Mouse (Mus musculus) adrenal gland, adult (tissue): ENCODE measurements around the gene Rhbdd2.

ENCODE experiments used
- DNase-seq, 2 experiments: peaks; one replicate each; pipeline ENCODE4 v3.0.0; 2022 to 2023; ENCODE audit warnings: low spot score in 1 of 2; ENCODE audit not compliant: inconsistent age in 2 of 2

Gene Rhbdd2

GRCm38 (mm10) chr5:135643869-135644268 lies 11.5 kb downstream of the Rhbdd2 start:
- DNase-seq: peak; percentile 29 to 56

DNA sequence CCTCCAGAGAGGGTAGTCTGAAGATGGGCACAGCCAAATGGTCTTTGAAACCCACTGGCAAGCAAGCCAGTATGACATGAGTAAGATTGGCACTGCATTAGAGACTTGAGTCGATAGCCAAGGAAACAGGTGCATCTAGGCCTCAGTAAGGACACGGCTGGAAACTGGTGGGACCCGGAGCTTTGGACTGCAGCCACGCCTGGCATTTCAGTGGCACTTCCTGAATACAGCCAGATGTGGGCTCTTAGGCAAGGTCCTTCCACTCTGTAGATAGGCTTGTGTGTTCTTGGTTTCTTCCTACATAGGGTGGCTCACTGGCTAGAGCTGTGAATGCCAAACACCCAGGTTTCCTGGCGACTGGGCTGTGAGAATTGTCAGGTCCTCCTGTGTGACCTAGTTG lies 12.9 kb downstream of the Rhbdd2 start:
- no peak for DNase-seq

DNA sequence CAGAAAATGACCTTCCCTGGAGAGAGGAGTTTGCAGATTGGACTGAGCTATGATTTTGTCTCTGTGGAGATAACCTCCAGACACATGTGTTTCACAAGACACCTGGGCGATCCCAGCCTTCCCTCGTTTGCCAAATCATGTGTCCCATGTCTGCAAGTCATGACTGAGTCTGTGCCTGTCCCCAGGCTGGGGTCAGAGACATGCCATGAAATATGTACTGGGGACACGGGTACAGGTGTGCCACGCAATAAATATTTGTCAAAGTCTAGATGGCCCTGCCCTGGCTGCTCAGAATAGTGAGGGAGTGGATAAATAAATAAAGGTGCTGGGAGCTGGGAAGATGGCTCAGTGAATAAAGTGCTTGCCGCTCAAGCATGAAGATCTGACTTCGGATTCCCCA lies 13.6 kb downstream of the Rhbdd2 start:
- no peak for DNase-seq

DNA sequence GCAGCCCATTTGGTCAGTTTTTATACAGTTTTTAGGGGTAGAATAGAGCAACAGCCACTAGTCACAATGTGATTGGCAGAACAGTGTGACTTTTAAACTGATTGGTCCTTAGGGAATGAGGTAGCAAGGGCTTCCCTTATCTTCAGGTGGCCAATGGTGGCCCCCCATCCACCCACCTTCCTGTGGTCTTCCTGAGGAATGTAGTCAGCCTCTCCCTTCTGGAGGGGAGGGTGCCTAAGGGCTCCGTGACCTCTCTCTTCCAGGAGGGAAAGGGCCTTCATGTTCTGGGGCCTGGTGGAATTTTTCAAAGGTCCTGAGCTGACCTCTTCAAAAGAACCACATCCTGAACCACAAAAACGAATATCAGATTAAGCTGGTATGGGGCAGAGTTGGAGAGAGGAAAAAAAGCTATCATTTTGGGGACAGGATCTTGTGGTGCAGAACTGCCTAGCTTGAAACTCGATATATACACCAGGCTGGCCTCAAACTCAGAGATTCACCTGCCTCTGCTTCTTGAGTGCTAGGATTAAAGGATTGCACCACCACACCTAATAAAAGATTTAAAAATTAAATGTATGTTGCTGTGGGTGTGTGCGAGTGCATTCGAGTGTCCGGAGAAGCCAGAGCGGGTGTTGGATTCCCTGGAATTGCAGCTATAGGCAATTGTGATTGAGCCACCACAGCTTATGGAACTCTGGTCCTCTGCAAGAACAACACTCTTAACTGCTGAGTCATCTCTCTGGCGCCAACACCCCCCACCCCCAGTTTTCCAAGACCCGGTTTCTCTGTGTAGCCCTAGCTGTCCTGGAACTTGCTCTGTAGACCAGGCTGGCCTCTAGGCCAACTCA lies 16.3 kb downstream of the Rhbdd2 start:
- no peak for DNase-seq

GRCm38 (mm10) chr5:135649309-135649633 lies 16.9 kb downstream of the Rhbdd2 start:
- no peak for DNase-seq

- DNase-seq: no peak
These were observed 19.1 kb downstream of the Rhbdd2 start for GRCm38 (mm10) chr5:135651536-135651935.

DNA sequence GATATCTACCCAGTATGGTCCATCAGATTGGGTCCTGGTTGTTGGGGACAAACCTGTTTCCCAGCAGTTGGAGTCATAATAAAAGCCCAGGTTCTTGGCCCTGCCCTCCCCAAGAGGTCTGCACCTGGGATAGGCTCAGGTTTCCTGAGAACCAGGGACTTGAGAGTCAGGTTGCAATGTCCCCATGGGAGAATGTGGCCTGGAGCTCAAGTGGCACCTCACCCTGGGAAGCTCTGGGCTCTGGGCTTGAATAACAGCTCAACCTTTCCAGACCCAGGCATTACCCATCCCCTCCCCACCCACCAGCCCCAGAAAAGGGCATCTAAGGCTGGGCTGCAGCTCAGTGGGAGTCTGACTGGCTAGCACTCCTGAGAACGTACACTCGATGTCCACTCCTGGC lies 20.8 kb downstream of the Rhbdd2 start:
- no peak for DNase-seq

DNA sequence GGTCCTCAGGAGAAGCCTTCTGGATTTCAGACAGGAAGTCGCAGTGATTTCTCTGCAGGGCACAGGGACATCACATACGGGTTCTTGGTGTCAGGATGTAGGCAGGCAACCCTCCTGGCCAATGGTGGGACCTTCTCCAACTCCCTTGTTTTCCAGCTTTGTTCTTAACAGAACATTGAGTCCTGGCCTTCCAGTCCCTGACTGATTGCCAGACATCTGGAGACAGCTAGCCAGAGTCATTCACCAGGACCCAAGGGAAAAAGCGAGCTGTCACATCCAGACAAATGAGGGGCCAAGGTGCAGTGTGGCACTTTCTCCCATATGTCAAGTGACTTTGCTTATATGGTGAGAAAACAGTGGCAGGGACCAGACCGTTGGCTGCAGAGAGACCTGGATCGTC lies 23.6 kb downstream of the Rhbdd2 start:
- DNase-seq: no peak

DNA sequence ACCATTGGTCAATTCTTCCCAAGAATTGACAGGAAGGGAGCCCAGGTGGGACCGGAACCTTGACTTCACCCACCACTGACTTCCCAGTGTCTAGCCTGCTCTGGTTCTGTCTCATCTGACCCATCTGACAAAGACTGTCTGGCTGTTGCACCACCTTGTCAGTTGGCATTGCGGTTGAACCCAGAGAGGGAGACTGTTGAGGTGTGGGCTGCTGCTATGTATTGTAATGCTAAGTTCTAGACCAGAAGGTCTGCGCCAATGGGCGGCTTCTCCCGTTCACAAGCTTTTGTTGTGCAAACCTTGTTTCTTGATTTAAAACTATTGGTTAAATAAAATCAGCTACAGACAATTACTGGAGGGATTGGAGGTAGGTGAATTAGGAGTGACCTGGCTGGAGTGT lies 24.7 kb downstream of the Rhbdd2 start:
- DNase-seq: no peak

DNA sequence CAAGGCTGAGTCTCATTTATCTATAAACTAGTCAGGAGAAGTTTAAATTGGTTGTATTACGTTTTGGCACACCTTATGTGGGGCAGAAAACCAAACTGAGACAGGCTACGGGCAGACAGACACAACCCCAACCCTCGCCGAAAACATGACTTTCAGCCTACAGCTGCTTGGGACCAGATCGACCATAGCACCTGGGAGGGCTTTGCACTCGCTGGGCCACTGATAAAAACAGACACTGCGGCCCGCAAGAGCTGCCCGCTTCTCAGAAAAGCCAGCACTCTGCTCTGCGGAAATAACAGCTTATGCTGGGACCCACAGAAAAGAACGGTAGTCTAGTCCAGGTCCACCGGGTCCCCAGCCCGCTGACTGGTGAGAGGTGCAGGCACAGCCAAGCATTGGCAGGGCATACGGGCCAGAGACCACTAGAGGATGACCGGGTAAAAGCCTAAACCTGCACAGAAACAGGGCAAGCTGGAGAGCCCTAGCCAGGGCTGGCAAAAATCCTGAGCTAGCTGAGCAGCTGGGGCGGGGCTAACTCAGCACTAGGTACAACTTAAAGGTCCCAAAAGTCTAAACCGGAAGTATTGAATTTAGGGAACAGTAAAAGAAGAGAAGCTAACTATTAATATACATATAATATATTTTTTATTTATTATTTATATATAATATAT lies 25.4 kb downstream of the Rhbdd2 start:
- DNase-seq: no peak

GRCm38 (mm10) chr5:135659956-135660355 lies 27.5 kb downstream of the Rhbdd2 start:
- no peak for DNase-seq

- DNase-seq: no peak
These were observed 28.1 kb downstream of the Rhbdd2 start for GRCm38 (mm10) chr5:135660535-135660934.

- peak in 1 of 2 experiments; percentile 62 for DNase-seq
These were observed 34.5 kb downstream of the Rhbdd2 start for GRCm38 (mm10) chr5:135666890-135667289.

- no peak for DNase-seq
These were observed 35.7 kb downstream of the Rhbdd2 start for GRCm38 (mm10) chr5:135668071-135668470.

- peak in 1 of 2 experiments; percentile 44 for DNase-seq
These were observed 37.4 kb downstream of the Rhbdd2 start, which contains the start of gene Por for GRCm38 (mm10) chr5:135669741-135670275. Por (plus strand) TSS chr5:135670033.

- DNase-seq: peak in 1 of 2 experiments; percentile 65
These were observed 38.5 kb downstream of the Rhbdd2 start for GRCm38 (mm10) chr5:135670881-135671280.

- DNase-seq: no peak
These were observed 40.1 kb downstream of the Rhbdd2 start for GRCm38 (mm10) chr5:135672509-135672908.

- peak in 1 of 2 experiments; percentile 53 for DNase-seq
These were observed 40.6 kb downstream of the Rhbdd2 start for GRCm38 (mm10) chr5:135672980-135673379.

DNA sequence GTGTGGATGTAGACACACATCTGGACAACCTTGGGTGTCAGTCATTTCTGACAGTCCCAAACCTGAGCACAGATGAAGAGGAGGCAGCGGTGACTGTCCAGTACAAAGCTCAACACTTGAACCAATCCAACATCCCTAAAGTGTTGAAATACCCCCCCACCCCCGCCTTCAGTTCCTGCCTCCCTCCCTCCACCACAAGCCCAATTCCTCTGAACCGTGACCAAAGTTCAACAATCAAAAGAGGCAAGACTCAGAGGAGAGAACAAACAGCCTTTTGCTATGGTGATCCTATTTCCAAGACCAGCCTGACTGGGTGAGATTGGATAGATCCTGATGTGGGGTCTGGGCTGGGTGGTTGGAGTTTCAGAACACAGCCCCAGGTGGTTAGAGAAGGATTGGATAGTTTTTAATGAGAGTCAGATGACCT lies 41.9 kb downstream of the Rhbdd2 start:
- peak in 1 of 2 experiments; percentile 80 for DNase-seq

DNA sequence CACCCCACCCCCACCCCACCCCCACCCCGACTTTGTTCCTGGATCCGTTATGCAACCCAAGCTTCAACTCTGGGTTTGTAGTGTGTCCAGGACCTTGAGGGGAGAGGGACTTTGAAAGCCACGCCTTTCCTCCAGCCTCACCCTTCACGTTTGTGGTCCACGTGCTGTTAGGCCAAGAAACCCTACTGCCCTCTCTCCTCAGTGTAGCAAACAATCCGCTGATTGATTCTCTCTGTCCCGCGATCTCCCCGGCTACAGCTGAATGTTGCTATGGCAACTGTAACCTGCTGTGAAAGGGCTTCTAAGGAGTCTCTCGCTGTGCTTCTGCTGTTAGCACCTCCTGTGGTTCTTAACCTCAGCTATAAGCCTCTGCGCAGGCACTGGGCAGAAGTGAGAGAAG lies 42.4 kb downstream of the Rhbdd2 start:
- DNase-seq: peak; percentile 89 to 95

DNA sequence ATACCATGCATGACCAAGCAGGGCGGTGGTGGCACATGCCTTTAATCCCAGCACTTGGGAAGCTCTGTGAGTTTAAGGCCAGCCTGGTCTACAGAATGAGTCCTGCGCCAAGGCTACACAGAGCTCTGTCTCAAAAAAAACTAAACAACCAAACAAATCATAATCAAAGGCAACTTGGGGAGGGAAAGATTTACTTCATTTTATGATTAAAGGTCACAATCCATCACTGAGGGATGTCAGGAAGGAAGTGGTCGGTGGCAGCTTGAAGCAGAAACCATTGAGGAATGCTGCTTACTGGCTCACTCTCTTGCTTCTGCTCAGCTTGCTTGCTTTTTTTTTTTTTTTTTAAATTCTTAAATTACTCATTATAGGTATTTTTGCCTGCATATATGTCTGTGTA lies 44.3 kb downstream of the Rhbdd2 start:
- peak in 1 of 2 experiments; percentile 68 for DNase-seq

DNA sequence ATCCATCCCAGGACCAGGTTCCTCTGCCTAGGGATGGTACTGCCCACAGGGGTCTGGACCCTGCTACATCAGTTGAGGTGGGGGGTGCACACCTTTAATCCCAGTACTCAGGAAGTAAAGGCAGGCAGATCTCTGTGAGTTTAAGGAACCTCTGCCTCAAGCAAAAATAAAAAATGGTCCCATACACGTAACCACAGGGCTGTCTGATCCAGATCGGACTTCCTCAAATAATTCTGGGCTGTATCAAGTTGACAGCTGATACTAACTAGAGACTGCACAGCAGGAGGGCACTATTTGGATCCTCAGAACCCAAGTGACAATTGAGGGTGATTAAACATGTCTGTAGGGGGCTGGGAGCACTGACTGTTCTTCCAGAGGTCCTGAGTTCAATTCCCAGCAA lies 44.8 kb downstream of the Rhbdd2 start:
- DNase-seq: peak in 1 of 2 experiments; percentile 48
